Mouse (Mus musculus) ES-Bruce4 (cell line): ENCODE measurements around the gene Obsl1. TPM values are rescaled to one million over a fixed set of nuclear protein-coding genes. Genes with fewer than 3 reads are reported as not detected.

ENCODE experiments used
- H3K27ac ChIP-seq: 2 replicates; pipeline ENCODE4 v1.5.1; 2012; ENCODE audit warnings: low read length, inconsistent platforms; ENCODE audit not compliant: insufficient read depth
- H3K27me3 ChIP-seq: 2 replicates; pipeline ENCODE4 v1.6.1; 2012; ENCODE audit warnings: mild to moderate bottlenecking, low read length, inconsistent platforms; ENCODE audit not compliant: control insufficient read depth, poor library complexity, insufficient read depth, severe bottlenecking
- H3K36me3 ChIP-seq: 2 replicates; pipeline ENCODE4 v1.6.1; 2012; ENCODE audit warnings: inconsistent platforms, mild to moderate bottlenecking, low read length, moderate library complexity; ENCODE audit not compliant: control insufficient read depth, poor library complexity, insufficient read depth, severe bottlenecking
- H3K4me1 ChIP-seq: one replicate; pipeline ENCODE4 v1.8.1; 2011; ENCODE audit warnings: low read length; ENCODE audit not compliant: control insufficient read depth, insufficient read depth
- H3K4me3 ChIP-seq: 2 replicates; pipeline ENCODE4 v1.5.1; 2011; ENCODE audit warnings: low read depth, mild to moderate bottlenecking, low read length
- H3K9ac ChIP-seq: 2 replicates; pipeline ENCODE4 v1.6.1; 2012; ENCODE audit warnings: low read depth, mild to moderate bottlenecking, inconsistent platforms; ENCODE audit not compliant: poor library complexity, severe bottlenecking
- H3K9me3 ChIP-seq: replicated peaks from 2 replicates; pipeline ENCODE4 v1.6.1; 2012; ENCODE audit warnings: mild to moderate bottlenecking, low read length, inconsistent platforms; ENCODE audit not compliant: control insufficient read depth, poor library complexity, insufficient read depth, severe bottlenecking
- CTCF ChIP-seq: IDR thresholded peaks from one replicate; pipeline ENCODE4 v1.8.1; 2011; ENCODE audit warnings: low read depth, low read length
- EP300 ChIP-seq: IDR thresholded peaks from 2 replicates; pipeline ENCODE4 v1.6.1; 2011; ENCODE audit warnings: low read depth, low read length; ENCODE audit not compliant: insufficient read depth
- POLR2A ChIP-seq: IDR thresholded peaks from one replicate; pipeline ENCODE4 v1.8.1; 2011; ENCODE audit warnings: low read length; ENCODE audit not compliant: insufficient read depth
- polyA plus RNA-seq: library from polyadenylated mRNA; stranded (reverse); fragments of >200 nt; gene quantifications from 2 replicates; pipeline ENCODE4 v1.2.4, GENCODE M21; 2011; ENCODE audit warnings: low read depth; ENCODE audit not compliant: missing spikeins, insufficient read depth, insufficient read length

Gene Obsl1
- polyA plus RNA-seq, 1 experiment, result 32.6 TPM

- TF ChIP-seq EP300, result no peak
- TF ChIP-seq POLR2A, result no peak
- no peak for TF ChIP-seq CTCF
- Histone ChIP-seq H3K4me1 (no peaks in the 10 kb centered on the region), H3K4me3 (peak overlapping the region; percentile 81), H3K36me3 (no peaks in the 10 kb centered on the region), H3K9ac (no peak overlapping the region), H3K27ac (no peak overlapping the region), H3K9me3 (no peaks in the 10 kb centered on the region), H3K27me3 (peaks cover 3% of the 10 kb centered on the region; the same call in 1 of the 2 replicates)
These were observed 19.7 kb downstream of the Obsl1 start for GRCm38 (mm10) chr1:75486561-75486960.

- H3K9ac ChIP-seq, result no peak overlapping the region
- no peak overlapping the region for H3K4me3 ChIP-seq
- H3K36me3 ChIP-seq, result peaks cover 7% of the 10 kb centered on the region; the same call in 1 of the 2 replicates
- no peaks in the 10 kb centered on the region for H3K4me1 ChIP-seq
- no peaks in the 10 kb centered on the region for H3K9me3 ChIP-seq
- H3K27ac ChIP-seq, result no peak overlapping the region
- TF ChIP-seq CTCF, result no peak
- TF ChIP-seq EP300, result 0 out of 2 replicates have a peak, but pooled peaks have one; percentile 20
- H3K27me3 ChIP-seq, result peaks cover under 1% of the 10 kb centered on the region; the same call in 1 of the 2 replicates
These were observed 25.5 kb downstream of the Obsl1 start for GRCm38 (mm10) chr1:75480735-75481134.

- Histone ChIP-seq H3K4me3 (peak overlapping the region; percentile 46), H3K27ac (no peak overlapping the region), H3K36me3 (peaks cover 13% of the 10 kb centered on the region; the same call in 1 of the 2 replicates), H3K4me1 (no peaks in the 10 kb centered on the region), H3K9me3 (no peaks in the 10 kb centered on the region), H3K27me3 (no peaks in the 10 kb centered on the region), H3K9ac (peak overlapping the region; percentile 19; the same call in 1 of the 2 replicates)
- TF ChIP-seq POLR2A, result no peak
- TF ChIP-seq CTCF, result no peak
- no peak for TF ChIP-seq EP300
These were observed 26.2 kb downstream of the Obsl1 start for GRCm38 (mm10) chr1:75480036-75480435.

DNA sequence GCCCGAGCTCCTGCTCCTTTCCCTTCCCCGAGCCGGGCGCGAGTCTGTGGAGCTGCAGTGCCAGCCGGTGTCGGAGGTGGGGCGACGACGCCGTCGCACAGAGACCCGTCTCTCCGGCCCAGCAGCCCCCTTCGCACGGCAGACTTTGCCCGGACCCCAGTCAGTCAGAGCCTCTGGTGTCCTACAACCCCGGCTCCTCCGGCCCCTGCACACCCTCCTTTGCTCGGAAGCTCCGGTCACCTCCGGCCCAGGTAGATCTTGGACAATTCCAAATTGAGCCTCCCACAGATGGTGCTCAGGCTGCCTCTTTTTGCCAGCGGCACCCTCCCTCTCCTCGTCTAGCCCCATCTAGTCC, 26.6 kb downstream of the Obsl1 start:
- Histone ChIP-seq H3K27me3 (no peaks in the 10 kb centered on the region), H3K9ac (peak overlapping the region; percentile 19; the same call in 1 of the 2 replicates), H3K4me3 (peak overlapping the region; percentile 46), H3K4me1 (no peaks in the 10 kb centered on the region), H3K36me3 (peaks cover 13% of the 10 kb centered on the region), H3K27ac (no peak overlapping the region), H3K9me3 (no peaks in the 10 kb centered on the region)
- no peak for TF ChIP-seq POLR2A
- no peak for TF ChIP-seq CTCF
- no peak for TF ChIP-seq EP300

DNA sequence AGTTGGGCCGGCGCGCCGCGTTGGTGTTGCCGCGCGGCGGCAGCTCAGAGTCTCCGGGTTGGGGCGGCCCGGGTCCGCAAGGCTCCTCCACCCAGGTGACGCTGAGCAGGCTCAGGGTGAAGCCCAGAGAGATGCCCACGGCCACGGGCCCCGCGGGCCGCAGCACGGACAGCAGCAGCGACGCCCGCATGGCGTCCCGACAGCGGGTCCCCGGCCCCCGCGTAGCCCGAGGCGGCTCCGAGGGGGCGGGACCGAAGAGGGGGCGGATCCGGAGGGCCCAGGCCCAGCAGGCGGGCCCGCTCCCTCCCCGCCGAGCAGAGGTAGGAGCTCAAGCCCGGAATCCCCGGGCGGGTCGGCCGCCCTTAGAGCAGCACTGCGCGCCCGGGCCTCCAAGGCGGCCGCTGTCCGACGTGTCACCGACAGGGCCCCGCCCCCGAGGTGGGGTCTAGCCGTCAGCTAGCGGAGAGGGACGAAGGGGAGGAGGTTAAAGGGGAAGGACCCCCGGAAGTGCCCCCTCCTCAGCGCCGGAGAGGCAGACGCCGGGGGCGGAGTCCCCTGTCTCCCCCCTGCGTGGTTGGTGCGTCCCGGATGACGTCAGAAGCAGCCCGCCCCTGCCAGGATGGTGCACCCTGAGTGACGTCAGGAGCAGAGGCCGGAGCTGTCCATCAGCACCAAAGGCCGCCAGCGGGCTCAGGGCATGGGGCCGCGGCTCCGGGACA, 27.2 kb downstream of the Obsl1 start, which contains the start of the genes Chpf and Tmem198:
Chpf (minus strand) TSS at position 392 of the 719 bp plus-strand sequence.
Tmem198 (plus strand) TSS at position 617 of the 719 bp plus-strand sequence.
- Histone ChIP-seq H3K9me3 (no peaks in the 10 kb centered on the region), H3K4me3 (peak within 1 kb of the TSS; percentile 82), H3K4me1 (no peaks in the 10 kb centered on the region), H3K36me3 (peaks cover 16% of the 10 kb centered on the region), H3K27me3 (no peaks in the 10 kb centered on the region), H3K27ac (no peak within 1 kb of the TSS), H3K9ac (peak within 1 kb of the TSS; percentile 89)
- TF ChIP-seq EP300, result peak; percentile 55; the same call in 1 of the 2 replicates
- no peak for TF ChIP-seq POLR2A

- Histone ChIP-seq H3K27ac (no peak overlapping the region), H3K4me1 (no peaks in the 10 kb centered on the region), H3K36me3 (peaks cover 16% of the 10 kb centered on the region), H3K4me3 (peak overlapping the region; percentile 82), H3K9me3 (no peaks in the 10 kb centered on the region), H3K9ac (peak overlapping the region; percentile 89), H3K27me3 (no peaks in the 10 kb centered on the region)
- TF ChIP-seq EP300, result no peak
- TF ChIP-seq CTCF, result no peak
- no peak for TF ChIP-seq POLR2A
These were observed 27.8 kb downstream of the Obsl1 start for GRCm38 (mm10) chr1:75478497-75478896.
